Mouse (Mus musculus): ENCODE measurements around the gene Ap2m1.

DNA sequence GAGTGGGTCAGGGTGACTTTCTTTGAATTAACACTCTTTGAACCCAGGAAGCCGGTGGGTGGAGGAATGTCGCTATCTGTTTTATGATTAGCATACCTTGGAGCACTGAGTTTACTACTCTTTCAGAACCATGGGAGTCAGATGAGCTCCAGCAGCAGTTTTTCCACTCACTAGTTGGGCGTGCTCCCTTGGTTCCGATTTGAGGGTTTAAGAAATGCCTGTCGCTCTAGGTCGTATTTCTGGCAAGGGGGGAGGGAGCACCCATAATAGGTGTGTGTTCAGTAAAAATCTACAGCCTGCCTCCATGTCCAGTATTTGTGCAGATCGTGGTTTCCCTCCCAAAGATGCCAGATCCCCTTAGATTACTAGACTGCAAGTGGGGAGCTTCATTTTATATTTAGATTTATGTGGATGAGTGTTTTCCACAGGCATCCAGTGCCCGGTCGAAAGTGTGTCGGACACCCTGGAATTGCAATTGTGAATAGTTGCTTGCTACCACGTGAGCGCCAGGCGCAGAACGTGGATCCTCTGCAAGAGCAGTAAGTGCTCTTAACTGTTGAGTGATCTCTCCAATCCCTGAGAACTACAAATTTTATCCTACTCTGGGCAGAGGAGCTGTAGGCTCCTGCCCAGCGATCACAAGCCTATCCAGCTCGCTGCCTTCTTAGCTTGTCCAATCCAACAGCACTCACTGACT is 37.1 kb upstream of the Ap2m1 start:
- no peak for TF ChIP-seq POLR2A (IDR thresholded peaks at IDR 0.05; ENCODE audit: low read depth, low read length)
- no peak for TF ChIP-seq CTCF (IDR thresholded peaks at IDR 0.05; ENCODE audit: extremely low read depth, insufficient read depth, insufficient read length, insufficient replicate concordance)

Measured in spleen, adult 2 months (tissue).